Mouse (Mus musculus) T-helper 2 cell (primary cell): ENCODE measurements at regions not wholly inside any gene's neighbourhood (a gene's known extent, or its start where the extent isn't known, plus 50 kb on each side); places are given as distances from the start of the nearest gene placed in this dataset.

Experiments used
- in situ Hi-C: fragments of 300-600 bp; cut with MboI, MseI; formaldehyde crosslinking; loops from one replicate; pipeline ENCODE4 v1.15.1; 2025; ENCODE audit warnings: high pct_unique_total_duplicates

DNA sequence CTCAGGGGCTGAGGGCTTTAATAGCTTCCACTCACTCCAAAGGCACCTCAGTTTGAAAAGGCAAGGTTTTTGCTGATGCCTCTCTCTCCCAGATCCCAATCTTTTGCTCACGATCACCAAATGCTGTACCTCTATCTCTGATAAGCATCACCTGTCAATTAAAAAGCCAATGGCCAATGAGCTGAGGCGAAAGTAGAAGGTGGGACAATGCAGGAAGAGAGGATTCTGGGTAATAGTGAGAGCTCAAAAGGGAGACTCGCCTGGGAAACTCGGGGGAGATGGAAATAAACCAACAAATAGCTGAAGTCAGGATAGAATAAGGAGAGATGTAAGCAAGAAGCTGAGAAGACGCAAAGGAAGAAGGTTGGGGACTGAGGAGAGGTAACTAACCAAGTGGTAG is 105.0 kb upstream of the Arid2 start:
- in situ Hi-C loops = no loop called here

DNA sequence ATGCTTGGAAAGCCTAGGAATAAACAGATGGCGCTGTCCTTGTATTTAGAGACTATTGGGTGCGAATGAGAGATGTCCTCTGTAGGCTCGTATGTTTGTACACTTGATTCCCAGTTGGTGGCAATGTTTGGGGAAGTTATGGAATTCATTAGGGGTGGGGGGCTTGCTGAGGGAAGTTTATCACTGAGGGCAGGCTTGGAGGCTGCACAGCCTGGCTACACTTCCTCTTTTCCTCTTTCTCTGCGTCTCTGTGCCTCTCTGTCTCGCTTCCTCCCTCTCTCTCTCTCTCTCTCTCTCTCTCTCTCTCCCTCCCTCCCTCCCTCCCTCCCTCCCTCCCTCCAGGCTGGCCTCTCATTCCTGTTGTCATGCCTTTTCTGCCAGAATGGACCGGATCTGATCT is 104.2 kb upstream of the Arid2 start:
- in situ Hi-C loops = no loop called here

DNA sequence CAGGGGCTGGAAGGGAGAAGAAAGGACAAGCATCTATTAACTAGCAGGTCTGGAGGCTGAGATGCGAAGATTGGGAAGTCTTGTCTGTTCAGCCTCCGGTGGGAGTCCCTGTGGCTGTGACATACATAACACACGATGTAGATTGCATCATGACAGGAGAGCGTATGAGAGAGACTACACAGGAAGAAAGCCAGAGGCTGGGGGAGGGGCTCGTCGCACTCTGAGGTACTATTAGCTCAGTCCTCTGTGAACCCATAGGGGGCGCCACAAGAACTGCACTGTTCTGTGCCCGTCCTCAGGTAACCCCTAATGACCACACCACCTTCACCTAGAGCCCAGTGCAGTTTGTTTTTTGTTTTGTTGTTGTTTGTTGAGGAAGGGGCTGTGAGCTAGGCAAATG is 102.7 kb upstream of the Arid2 start:
- in situ Hi-C loops = no loop called here

DNA sequence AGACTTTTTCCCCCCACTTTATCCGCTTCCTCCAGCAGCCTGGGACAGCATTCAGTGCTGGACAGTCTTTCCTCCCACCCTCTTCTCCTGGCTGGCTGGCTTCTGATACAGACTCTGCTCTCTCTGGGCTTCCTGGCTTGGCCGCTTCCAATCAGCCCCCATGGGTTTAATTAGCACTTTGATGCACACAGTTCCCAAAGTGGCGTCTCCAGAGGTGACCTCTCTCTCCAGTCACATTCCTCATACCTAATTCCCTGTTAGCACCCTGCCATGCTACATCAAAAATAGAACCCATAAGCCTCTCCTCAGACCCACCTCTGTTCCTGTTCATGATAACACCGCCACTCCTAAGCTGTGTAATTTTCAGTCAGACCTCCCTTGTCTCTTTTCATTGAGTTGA is 101.9 kb upstream of the Arid2 start:
- in situ Hi-C loops = no loop called here

DNA sequence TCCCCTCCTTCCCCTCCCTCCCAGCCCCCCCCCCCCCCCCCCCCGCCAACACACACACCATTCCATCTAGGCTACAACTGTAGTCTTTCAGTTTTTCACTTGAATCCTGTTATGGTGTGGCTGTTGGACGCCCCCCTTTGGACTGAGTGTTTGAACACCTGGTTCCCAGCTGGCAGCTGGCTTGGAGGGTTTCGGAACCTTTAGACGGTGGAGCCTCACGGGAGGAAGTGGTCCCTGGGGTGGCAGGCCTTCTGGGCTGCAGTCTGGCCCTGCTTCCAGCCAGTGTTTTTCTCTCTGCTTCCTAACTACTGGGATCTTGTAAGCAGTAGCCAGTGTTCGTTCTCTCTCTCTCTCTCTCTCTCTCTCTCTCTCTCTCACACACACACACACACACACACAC is 101.4 kb upstream of the Arid2 start:
- in situ Hi-C loops = no loop called here

DNA sequence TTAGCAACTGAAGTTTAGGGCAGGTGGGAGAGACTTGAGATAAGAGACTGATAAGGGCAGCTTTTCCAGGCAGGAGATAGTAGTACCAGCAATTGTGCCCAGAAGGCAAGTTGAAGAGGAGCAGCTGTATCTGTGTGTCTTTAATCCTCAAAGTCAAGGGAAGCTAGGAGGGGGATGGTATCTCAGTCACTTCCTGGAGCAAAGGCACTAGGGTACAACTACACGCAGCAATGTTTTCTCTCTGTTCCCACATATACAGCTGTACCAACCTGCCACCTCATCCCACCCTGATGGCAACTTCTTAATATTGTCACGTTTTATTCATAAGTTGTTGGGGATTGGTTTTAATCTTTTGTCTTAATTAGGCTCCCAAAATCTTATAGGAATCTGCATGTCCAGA is 97.8 kb upstream of the Arid2 start:
- in situ Hi-C loops = no loop called here

DNA sequence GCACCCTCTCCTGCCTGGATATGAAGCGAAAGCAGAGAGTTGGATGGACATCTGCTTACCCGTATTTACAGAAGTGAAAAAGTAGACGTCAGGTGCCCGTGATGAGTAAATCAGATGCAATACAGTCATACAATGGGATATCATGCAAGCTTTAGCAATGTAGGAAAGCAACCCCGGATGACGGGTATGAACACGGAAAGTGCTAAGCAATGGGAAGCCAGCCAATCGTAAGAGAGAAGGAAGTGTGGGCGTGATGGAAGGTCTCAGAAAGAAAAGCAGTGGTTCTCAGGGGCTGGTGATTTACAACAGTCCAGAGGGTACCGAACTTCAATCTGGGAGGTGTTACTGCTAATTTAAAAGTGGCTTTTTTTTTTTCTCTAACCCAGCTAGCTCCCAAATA is 89.9 kb upstream of the Arid2 start:
- in situ Hi-C loops = no loop called here

DNA sequence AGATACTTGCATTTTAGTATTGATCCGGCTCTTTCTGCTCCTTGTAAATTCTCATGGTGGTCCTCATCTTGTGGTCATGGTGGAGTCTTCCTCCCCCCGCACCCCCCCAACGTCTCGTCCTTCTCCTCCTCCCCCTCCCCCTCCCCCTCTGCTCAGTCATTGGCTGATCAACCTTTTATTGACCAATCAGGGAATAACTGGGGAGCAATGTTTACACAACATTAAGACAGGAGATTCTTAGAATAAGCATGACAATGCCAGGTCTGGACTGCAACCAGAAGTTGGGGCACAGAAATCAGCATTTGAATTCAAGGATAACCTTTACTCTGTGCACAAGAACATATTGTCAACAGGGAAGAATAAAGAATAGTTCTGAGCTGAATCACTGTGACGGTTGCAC is 89.4 kb upstream of the Arid2 start:
- in situ Hi-C loops = no loop called here

DNA sequence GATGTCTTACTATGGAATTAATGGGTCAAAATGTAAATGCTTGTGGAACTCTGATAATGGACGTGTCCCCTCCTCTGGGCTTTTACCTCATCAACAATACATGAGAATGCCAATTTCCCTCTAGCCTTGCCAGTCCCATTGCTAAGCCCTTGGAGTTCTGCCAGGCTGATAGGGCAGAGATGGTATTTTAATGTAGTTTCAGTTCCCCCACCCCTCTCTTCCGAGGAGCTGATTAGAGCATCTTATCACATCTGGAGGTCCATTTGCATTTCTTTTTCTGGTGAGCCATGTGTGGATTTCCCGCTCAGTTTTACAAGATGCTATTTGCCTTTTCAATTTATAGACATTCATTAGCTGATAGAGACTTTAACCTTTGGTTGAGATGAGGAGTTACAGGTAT is 86.0 kb upstream of the Arid2 start:
- in situ Hi-C loops = no loop called here

DNA sequence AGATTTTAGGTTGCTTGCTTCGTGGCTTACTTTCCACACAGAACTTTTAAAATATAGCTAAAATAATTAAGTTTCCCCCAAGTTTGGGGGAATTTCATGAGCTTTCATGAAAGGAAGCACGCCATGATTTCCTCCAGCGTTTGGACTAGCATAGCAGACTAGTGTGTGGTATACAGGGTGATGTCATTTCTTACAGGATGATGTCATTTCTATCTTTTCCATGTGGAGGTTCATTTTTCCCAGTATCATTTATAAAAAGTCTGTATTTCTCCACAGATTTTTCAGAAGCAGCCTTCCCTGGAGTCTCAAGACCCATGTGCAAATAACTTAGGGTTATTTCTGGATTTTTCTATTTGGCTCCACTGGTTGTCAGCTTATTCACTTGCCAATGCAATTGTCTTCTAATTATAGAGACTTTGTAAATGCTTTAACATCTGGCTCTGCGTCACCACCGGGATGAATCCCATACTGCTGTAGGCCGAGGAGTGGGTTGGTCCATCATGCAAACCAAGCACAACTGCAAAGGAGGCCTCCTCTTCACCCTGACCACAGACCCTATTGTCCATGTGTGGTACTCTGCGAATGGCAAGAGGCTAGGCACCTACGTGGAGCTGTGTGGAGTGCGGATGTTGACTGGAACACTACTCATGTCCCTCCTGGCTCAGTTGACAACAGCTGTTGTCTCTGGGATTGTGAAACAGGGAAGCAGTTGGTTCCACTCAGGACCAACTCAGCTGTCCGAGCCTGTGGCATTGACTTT is 85.4 kb upstream of the Arid2 start:
- in situ Hi-C loops = no loop called here

DNA sequence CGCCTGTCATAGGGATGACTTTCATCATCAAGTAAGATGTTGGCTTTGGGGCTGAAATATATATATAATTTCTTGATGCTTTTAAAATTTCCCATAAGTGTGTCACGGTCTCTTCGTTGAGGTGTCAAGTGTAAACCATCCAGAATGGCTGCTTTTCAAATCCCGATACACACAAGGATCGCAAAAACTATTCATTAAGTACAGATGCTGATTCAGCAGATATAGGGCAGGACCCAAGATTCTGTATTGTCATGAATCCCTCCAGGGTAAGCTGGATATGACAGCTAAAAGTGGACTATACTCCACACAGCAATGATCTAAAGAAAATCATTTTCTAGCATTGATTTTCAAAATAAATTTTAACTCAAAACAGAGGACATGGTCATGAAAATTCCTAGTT is 83.1 kb upstream of the Arid2 start:
- in situ Hi-C loops = no loop called here

DNA sequence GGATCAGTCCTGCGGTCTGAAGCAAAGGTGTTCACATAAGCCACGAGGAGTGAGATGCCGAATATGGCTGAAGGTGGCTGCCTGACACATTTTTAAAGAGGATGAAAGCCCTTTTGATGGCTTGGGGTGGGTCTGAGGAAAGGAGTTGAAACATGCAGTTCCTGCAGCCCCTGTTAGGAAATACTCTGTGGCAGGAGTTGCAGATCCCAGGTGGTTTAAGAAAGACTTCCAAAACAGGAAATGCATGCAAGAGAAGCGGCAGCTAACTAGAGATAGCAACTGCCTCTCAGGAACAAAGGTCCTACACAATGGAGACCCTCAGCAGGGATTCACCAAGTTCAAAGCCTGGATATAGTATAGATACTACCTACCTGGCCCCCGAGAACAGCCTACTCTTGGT is 82.7 kb upstream of the Arid2 start:
- in situ Hi-C loops = no loop called here

DNA sequence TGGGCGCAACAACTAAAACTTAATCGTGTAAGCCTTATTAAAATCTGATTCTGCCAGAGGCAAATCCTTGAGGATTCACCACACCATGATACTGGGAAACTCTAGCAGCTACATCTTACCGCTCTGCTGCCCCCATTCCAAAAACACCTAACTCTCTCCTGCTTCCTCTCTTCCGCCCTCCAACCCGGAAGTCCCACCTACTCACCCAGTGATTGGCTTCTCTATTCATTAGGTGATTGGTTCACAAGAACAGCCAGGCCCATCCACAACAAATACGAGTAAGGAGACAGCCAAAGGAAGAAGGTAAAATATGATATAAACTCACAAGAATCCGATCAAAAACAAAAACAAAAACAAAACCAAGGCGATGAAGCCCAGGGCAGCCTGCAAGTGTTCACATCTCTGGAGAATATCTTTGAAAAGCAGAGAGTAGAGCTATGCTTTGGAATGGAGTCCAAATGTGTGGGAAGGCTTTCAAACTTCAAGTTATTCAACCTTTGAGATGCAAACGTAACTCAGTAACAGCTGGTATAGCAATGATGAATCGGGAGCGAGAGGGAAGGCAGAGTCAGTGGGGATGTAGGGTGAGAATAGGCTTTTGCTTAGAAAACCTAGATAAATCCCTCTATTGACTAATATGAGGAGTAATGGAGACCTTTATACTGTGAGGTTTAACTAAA is 76.5 kb upstream of the Arid2 start:
- in situ Hi-C loops = loop anchor here (10.0 kb wide), 1 partner anchor 1376 kb away; no protein-coding TSS in a partner anchor

DNA sequence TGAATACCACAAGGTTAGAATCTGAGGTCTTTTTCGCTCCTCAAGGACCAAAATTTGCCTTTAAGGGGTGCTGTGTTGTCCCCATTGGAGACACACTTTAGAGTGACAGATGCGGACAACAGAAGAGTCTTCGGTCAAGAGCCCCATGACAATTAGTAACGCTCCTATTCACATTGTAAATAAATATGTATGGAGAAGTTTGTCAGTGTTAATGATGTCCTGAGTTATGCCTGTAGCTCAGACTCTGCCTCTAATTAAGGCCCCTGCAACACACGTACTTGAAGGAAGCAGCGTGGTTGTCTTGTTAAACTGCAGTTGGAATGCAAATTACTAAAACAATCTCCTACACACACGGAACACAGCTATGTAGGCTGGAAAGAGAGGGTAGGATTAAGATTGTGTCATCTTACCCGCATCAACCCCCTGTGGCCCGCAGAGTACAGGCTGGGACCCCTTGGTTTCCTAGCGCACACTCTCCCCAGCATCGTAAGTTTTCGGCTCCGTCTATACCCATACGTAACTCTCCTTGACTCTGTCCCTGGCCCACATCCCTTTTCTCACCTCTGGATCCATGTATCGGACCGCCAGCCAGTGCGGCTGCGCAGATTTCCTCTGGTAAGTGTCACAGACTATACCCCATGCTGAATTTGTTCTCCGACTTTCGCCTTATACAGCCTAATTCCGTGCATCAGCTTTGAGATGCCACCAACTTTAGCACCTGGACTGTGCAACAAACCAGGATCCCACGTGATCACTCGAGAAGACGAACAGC is 73.6 kb upstream of the Arid2 start:
- in situ Hi-C loops = loop anchor here (10.0 kb wide), 1 partner anchor 1379 kb away; no protein-coding TSS in a partner anchor

DNA sequence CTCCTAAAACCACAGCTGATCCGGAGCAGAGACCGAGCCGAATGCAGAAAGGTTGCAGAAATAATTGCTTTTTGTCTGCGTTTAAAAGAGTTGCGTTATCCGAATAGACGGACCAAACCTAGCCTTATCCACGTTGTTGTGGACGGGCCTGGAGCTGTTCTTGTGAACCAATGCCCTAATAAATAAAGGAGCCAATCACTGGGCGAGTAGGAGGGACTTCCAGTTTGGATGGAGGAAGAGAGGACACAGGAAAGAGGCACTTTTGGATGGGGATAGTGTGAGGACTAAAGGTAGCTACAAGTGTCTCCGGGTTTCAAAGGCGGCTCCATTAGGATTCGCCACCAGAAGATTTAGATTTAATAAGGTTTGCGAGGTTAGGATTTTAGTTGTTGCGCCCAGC is 69.4 kb upstream of the Arid2 start:
- in situ Hi-C loops = loop anchor here (10.0 kb wide), 1 partner anchor 1383 kb away; no protein-coding TSS in a partner anchor

DNA sequence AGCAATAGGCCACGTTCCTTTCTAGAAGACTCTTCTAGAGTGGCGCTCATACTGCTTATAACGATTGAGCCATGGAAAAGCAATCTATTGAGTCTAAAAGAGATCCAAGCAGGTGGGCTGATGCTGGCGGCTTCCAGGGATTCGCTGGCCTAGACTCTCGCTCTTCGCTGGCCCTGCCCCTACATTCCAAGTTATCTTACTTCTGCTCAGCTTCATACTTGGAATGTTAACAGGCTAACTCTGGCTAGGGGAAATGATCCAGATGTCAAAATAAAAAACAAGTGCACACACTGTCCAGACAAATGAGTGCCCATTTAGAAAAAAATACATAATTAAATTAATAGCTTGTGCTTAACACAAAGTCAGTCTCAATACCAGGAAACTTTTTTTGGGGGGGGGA is 67.6 kb upstream of the Arid2 start:
- in situ Hi-C loops = loop anchor here (10.0 kb wide), 1 partner anchor 1385 kb away; no protein-coding TSS in a partner anchor

DNA sequence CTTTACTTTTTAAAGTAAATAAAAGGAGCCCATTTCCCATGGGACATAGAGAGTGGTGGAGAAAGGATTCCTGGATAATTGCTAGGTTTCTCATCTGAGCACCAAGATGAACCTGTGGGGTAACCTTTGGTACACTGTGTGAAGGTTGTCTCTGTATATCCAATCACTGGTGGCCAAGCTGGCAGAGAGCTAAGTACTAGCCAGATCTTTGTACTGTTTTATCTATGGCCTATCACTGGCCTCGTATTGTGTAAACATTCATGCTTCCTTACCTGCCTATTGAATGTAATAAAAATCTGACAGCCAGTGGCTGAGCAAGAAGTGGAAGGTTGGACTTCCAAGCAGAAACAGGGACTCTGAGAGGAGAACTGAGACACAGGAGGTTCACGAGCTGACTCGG is 55.3 kb upstream of the Arid2 start:
- in situ Hi-C loops = no loop called here

DNA sequence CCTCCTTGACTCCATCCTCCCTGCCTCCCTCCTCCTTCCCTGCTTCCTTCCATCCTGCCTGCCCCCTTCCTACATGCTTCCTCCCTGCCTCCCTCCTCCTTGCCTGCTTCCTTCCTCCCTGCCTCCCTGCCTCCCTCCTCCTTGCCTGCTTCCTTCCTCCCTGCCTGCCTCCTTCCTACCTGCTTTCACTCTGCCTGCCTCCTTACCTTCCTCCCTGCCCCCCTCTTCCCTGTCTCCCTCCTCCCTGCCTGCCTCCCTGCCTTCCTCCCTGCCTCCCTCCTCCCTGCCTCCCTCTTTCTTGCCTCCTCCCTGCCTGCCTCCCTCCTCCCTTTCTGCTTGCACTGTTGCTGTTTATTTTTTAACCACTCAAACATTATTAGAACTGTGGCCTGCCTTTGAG is 54.2 kb upstream of the Arid2 start:
- in situ Hi-C loops = no loop called here

DNA sequence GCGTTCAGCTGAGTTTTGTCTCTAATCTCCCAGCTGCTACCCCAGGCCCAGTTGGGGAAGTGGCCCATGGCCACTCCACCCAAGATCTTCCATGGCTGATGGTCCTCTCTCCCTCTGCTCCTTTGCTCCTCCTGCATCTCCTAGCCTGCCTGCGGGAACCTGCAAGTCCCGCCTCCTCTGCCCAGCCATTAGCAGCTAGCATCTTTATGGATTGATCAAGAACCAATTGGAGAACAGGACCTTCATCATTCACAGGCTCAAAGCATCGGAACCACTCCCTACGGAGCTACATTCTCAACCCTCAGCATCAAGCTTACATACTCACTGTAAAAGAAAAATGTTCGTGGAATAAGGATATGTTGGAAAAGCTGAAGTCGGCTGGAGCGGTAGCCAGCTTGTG is 52.5 kb upstream of the Arid2 start:
- in situ Hi-C loops = no loop called here
